Mouse (Mus musculus) gastrocnemius, postnatal 4 days (tissue): Measurements from ENCODE around the gene Klf13. TPM values are rescaled to one million over a fixed set of nuclear protein-coding genes. Genes with fewer than 3 reads are reported as not detected.
A peak's percentile ranks its signal among the peaks of the same experiment; 100 is the strongest.

Experiments
- DNase-seq, 2 experiments: peaks; one replicate each; pipeline ENCODE4 v3.0.0; 2021 to 2022; ENCODE audit warnings: low spot score in 2 of 2, mixed read lengths in 2 of 2
- total RNA-seq, 2 experiments: library from RNA; stranded (reverse); gene quantifications; 2 replicates each; pipeline ENCODE4 v1.2.3; 2021

Gene Klf13
- total RNA-seq, 2 experiments from 2014 or later, result 41.3 to 46.0 TPM

GRCm38 (mm10) chr7:63908496-63909285, 30.0 kb downstream of the Klf13 start:
- DNase-seq, result no peak

GRCm38 (mm10) chr7:63907778-63908495, 30.8 kb downstream of the Klf13 start:
- DNase-seq, result no peak

- no peak for DNase-seq
Measured at GRCm38 (mm10) chr7:63905642-63906041, 33.1 kb downstream of the Klf13 start.

GRCm38 (mm10) chr7:63905190-63905589, 33.5 kb downstream of the Klf13 start:
- DNase-seq, result no peak

GRCm38 (mm10) chr7:63903635-63904380, 34.9 kb downstream of the Klf13 start:
- DNase-seq, result no peak

GRCm38 (mm10) chr7:63902604-63903210, 36.0 kb downstream of the Klf13 start:
- no peak for DNase-seq

GRCm38 (mm10) chr7:63901942-63902341, 36.8 kb downstream of the Klf13 start:
- no peak for DNase-seq

- DNase-seq, result no peak
Measured at GRCm38 (mm10) chr7:63901346-63901745, 37.4 kb downstream of the Klf13 start.

- no peak for DNase-seq
Measured at GRCm38 (mm10) chr7:63900411-63900810, 38.3 kb downstream of the Klf13 start.

- DNase-seq, result no peak
Measured at GRCm38 (mm10) chr7:63899925-63900324, 38.8 kb downstream of the Klf13 start.

- no peak for DNase-seq
Measured at GRCm38 (mm10) chr7:63898201-63898600, 40.5 kb downstream of the Klf13 start.

- DNase-seq, result no peak
Measured at GRCm38 (mm10) chr7:63897655-63898054, 41.1 kb downstream of the Klf13 start.

- peak; percentile 68 to 87 for DNase-seq
Measured at GRCm38 (mm10) chr7:63896968-63897468, 41.7 kb downstream of the Klf13 start.

- no peak for DNase-seq
Measured at GRCm38 (mm10) chr7:63896276-63896967, 42.3 kb downstream of the Klf13 start.

GRCm38 (mm10) chr7:63895223-63895622, 43.5 kb downstream of the Klf13 start:
- no peak for DNase-seq

GRCm38 (mm10) chr7:63894662-63895061, 44.1 kb downstream of the Klf13 start:
- DNase-seq, result no peak

- no peak for DNase-seq
Measured at GRCm38 (mm10) chr7:63893729-63894128, 45.0 kb downstream of the Klf13 start.

GRCm38 (mm10) chr7:63893201-63893600, 45.5 kb downstream of the Klf13 start:
- DNase-seq, result no peak

GRCm38 (mm10) chr7:63891488-63892075, 47.1 kb downstream of the Klf13 start:
- DNase-seq, result no peak
